Mouse (Mus musculus) CD4-positive helper T cell, adult 2 months (primary cell): ENCODE measurements around the gene Rassf3.

Experiments
- DNase-seq: peaks from one replicate; pipeline ENCODE4 v3.0.0-alpha.2; 2012; ENCODE audit warnings: low read depth, missing footprints, low spot score

The Rassf3 gene

GRCm38 (mm10) chr10:121409717-121410116, 66.4 kb downstream of the Rassf3 start:
- DNase-seq = peak; percentile 66

GRCm38 (mm10) chr10:121403946-121404345, 72.2 kb downstream of the Rassf3 start:
- DNase-seq = no peak

GRCm38 (mm10) chr10:121403104-121403503, 73.0 kb downstream of the Rassf3 start:
- no peak for DNase-seq

GRCm38 (mm10) chr10:121401005-121401404, 75.1 kb downstream of the Rassf3 start:
- no peak for DNase-seq

GRCm38 (mm10) chr10:121398599-121398998, 77.5 kb downstream of the Rassf3 start:
- DNase-seq = no peak

- DNase-seq = no peak
These were observed 80.5 kb downstream of the Rassf3 start for GRCm38 (mm10) chr10:121395542-121396176.

- no peak for DNase-seq
These were observed 81.3 kb downstream of the Rassf3 start for GRCm38 (mm10) chr10:121394789-121395325.

GRCm38 (mm10) chr10:121394270-121394669, 81.9 kb downstream of the Rassf3 start:
- DNase-seq = no peak

GRCm38 (mm10) chr10:121391901-121392300, 84.2 kb downstream of the Rassf3 start:
- DNase-seq = no peak

GRCm38 (mm10) chr10:121390602-121391001, 85.5 kb downstream of the Rassf3 start:
- no peak for DNase-seq

- DNase-seq = no peak
These were observed 89.8 kb downstream of the Rassf3 start for GRCm38 (mm10) chr10:121386347-121386746.

- DNase-seq = no peak
These were observed 90.5 kb downstream of the Rassf3 start for GRCm38 (mm10) chr10:121385695-121386094.

- no peak for DNase-seq
These were observed 91.4 kb downstream of the Rassf3 start for GRCm38 (mm10) chr10:121384710-121385109.

GRCm38 (mm10) chr10:121381280-121381679, 94.9 kb downstream of the Rassf3 start:
- no peak for DNase-seq

GRCm38 (mm10) chr10:121379387-121379786, 96.8 kb downstream of the Rassf3 start:
- DNase-seq = no peak

- no peak for DNase-seq
These were observed 99.4 kb downstream of the Rassf3 start for GRCm38 (mm10) chr10:121376530-121377271.

- DNase-seq = no peak
These were observed 100.3 kb downstream of the Rassf3 start for GRCm38 (mm10) chr10:121375649-121376493.

- DNase-seq = no peak
These were observed 101.2 kb downstream of the Rassf3 start for GRCm38 (mm10) chr10:121374693-121375620.

- no peak for DNase-seq
These were observed 102.1 kb downstream of the Rassf3 start for GRCm38 (mm10) chr10:121374013-121374412.

- DNase-seq = no peak
These were observed 105.4 kb downstream of the Rassf3 start for GRCm38 (mm10) chr10:121370777-121371176.
